Mouse (Mus musculus) G1E (cell line): ENCODE data around the gene Tas2r139.

ENCODE experiments used
- CTCF ChIP-seq: IDR thresholded peaks from 2 replicates; pipeline ENCODE4 v1.5.1; 2012; ENCODE audit warnings: low read depth, low read length, inconsistent platforms, mixed read lengths
- TAL1 ChIP-seq: conservative IDR thresholded peaks from 2 replicates; pipeline ENCODE4 v1.6.1; 2012; ENCODE audit warnings: low read depth, low read length, inconsistent platforms, mixed read lengths

DNA sequence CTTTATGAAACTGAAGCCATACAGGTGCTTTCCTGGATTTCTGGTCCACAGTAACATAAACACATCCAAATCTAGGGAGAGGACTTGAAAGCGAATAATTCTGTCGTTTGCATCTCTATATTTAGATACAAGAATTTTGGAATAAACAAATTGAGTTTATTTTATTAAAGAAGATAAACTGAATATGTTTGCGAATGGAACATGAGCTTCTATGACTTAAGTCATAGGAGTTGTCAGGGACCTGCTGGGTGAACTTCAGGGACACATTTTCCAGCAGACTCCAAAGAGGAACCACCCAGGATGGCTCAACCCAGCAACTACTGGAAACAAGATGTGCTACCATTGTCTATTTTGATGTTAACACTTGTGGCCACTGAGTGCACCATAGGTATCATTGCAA, at the start of gene Tas2r139:
- TF ChIP-seq CTCF (no peak), TAL1 (no peak)
